Mouse (Mus musculus) thymus, adult 2 months (tissue): ENCODE data around the gene Pdzd3.

Source experiments
- CTCF ChIP-seq: fragments of 200-500 bp; IDR thresholded peaks from 2 replicates; pipeline ENCODE4 v1.5.1; 2012; ENCODE audit warnings: mild to moderate bottlenecking, control low read depth, low read length, moderate library complexity, borderline replicate concordance; ENCODE audit not compliant: control insufficient read depth, poor library complexity, insufficient read depth; ENCODE audit errors: extremely low read depth
- POLR2A ChIP-seq: fragments of 200-500 bp; IDR thresholded peaks from 2 replicates; pipeline ENCODE4 v1.6.1; 2012; ENCODE audit warnings: mild to moderate bottlenecking, low read length, control low read depth, moderate library complexity; ENCODE audit not compliant: control insufficient read depth, poor library complexity, insufficient read depth; ENCODE audit errors: extremely low read depth

- TF ChIP-seq CTCF (no peak), POLR2A (no peak)
Measured at GRCm38 (mm10) chr9:44259014-44259413, 7.7 kb upstream of the Pdzd3 start.
